Mouse (Mus musculus): ENCODE results near the gene Gm13289. TPM values are rescaled to one million over a fixed set of nuclear protein-coding genes. Genes with fewer than 3 reads are reported as not detected.
"Not testable (repeated sequence)": the region's sequence is repeated elsewhere in the genome, so short reads cannot be mapped to it uniquely, and the experiment has no call there.

Gene Gm13289
- polyA plus RNA-seq, 1 experiment: not detected

DNA sequence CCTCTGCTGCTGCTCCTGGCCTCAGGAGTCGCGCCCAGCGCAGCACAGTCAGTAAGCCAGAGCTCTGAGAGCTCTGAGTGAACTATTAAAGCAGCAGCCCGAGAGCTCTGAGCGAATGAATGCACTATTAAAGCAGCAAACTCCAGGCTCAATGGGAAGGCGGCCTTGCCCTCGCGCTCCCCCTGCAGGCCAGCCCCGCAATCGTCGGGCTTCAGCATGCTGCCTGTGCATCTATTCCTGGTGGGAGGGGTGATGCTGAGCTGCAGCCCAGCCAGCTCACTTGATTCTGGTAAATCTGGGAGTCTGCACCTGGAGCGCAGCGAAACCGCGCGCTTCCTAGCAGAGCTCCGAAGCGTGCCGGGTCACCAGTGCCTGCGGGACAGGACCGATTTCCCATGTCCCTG lies 19.1 kb upstream of the Gm13289 start:
- TF ChIP-seq POLR2A (IDR thresholded peaks at IDR 0.05; ENCODE audit: extremely low read depth, insufficient read depth, low read length): peak; percentile 16; the same call in 1 of the 2 replicates
- peak; percentile 67 for TF ChIP-seq CTCF (IDR thresholded peaks at IDR 0.05; ENCODE audit: extremely low read depth, insufficient read depth, low read length)
- peak overlapping the region; percentile 54; the same call in 1 of the 2 replicates for H3K4me3 ChIP-seq (ENCODE audit: insufficient read depth, low read length)
- not testable (repeated sequence) for H3K27ac ChIP-seq (ENCODE audit: insufficient read depth, low read length); H3K4me1 ChIP-seq (ENCODE audit: control insufficient read depth, insufficient read depth, low read length)

DNA sequence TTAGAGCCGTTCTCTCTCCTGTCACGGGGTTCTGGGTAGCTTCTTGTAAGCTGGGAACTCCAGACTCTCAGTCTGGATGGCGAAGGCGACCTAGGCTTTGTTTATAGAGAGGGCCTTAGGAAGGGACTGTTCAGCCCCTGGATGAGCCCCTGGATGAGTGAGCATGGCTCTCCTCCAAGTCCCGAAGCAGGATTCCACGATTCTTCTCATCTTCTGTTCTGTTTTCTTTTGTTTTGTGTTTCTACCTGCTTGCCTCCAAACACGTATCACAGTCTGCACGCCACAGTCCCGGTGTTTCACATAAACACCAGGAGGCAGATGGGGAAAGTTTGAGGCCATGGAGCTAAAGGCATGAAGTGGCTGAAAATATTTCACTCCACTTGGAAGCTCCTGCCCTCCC lies 18.0 kb upstream of the Gm13289 start:
- H3K27ac ChIP-seq (ENCODE audit: insufficient read depth, low read length); H3K4me3 ChIP-seq (ENCODE audit: insufficient read depth, low read length); H3K4me1 ChIP-seq (ENCODE audit: control insufficient read depth, insufficient read depth, low read length): not testable (repeated sequence)

DNA sequence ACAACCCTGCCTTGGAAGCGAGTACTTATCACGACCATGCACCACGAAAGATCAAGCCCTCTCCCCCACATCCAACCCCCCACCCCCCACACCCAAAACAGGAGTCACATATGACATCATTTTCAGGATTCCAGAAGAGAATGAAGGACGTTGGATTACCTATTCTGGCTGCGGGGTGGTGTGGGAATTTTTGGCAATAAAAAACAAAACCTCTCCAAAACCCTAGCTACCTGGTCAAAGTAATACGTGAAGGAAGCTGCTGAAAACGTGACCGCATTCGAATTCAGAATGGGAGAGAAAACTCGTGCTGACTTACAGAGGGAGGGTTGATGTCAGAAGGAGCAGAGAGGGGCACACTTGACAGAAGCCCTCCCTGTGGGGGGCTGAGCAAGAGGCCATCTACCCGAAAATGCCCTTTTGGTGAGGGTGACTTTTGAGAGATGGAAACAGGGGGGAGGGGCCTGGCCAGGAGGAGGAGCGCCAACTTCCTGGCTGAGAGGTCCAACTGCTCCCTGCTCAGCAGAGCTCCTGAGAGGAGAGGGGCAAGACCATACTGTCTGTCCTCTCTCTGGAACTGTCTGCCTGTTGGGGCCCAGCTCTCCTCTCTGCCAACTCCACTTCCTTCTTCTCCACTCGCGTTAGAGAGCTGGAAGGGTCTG lies 17.0 kb upstream of the Gm13289 start, which contains the start of gene Gm13283:
Gm13283 (plus strand) TSS at position 510 of the 659 bp plus-strand sequence.
- H3K4me1 ChIP-seq (ENCODE audit: control insufficient read depth, insufficient read depth, low read length); H3K4me3 ChIP-seq (ENCODE audit: insufficient read depth, low read length); H3K27ac ChIP-seq (ENCODE audit: insufficient read depth, low read length): not testable (repeated sequence)

DNA sequence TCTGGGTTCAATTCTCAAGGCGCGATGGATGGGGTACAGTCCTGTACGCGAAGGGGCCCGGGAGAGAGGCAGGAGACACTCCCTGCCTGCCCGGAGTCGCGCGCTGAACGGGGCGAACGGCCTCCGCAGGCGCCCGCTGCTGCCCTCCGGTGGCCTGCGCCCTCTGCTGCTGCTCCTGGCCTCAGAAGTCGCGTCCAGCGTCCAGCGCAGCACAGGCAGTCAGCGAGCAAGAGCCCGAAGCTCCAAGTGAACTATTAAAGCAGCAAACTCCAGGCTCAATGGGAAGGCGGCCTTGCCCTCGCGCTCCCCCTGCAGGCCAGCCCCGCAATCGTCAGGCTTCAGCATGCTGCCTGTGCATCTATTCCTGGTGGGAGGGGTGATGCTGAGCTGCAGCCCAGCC lies 16.3 kb upstream of the Gm13289 start:
- TF ChIP-seq POLR2A (IDR thresholded peaks at IDR 0.05; ENCODE audit: extremely low read depth, insufficient read depth, low read length): peak; percentile 18; the same call in 1 of the 2 replicates
- TF ChIP-seq CTCF (IDR thresholded peaks at IDR 0.05; ENCODE audit: extremely low read depth, insufficient read depth, low read length): peak; percentile 2; the same call in 1 of the 2 replicates
- H3K27ac ChIP-seq (ENCODE audit: insufficient read depth, low read length); H3K4me3 ChIP-seq (ENCODE audit: insufficient read depth, low read length); H3K4me1 ChIP-seq (ENCODE audit: control insufficient read depth, insufficient read depth, low read length): not testable (repeated sequence)

DNA sequence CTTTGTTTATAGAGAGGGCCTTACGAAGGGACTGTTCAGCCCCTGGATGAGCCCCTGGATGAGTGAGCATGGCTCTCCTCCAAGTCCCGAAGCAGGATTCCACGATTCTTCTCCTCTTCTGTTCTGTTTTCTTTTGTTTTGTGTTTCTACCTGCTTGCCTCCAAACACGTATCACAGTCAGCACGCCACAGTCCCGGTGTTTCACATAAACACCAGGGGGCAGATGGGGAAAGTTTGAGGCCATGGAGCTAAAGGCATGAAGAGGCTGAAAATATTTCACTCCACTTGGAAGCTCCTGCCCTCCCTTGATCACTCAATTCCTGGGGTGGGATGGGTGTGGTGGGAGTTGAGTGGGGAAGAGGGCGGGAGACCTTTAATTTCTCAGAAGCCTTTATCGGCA lies 14.9 kb upstream of the Gm13289 start:
- H3K4me3 ChIP-seq (ENCODE audit: insufficient read depth, low read length); H3K27ac ChIP-seq (ENCODE audit: insufficient read depth, low read length); H3K4me1 ChIP-seq (ENCODE audit: control insufficient read depth, insufficient read depth, low read length): not testable (repeated sequence)

DNA sequence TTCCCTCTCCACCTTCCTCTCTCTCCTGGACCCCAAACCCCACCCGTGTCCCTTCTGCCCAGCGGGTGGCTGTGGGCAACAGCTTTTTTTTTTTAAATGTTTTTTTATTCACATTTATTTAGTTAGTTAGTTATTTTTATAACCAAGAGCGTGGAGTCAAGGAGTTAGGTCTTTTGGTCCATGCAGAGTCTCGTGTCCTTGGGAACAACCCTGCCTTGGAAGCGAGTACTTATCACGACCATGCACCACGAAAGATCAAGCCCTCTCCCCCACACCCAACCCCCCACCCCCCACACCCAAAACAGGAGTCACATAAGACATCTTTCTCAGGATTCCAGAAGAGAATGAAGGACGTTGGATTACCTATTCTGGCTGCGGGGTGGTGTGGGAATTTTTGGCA lies 14.4 kb upstream of the Gm13289 start:
- H3K27ac ChIP-seq (ENCODE audit: insufficient read depth, low read length); H3K4me1 ChIP-seq (ENCODE audit: control insufficient read depth, insufficient read depth, low read length); H3K4me3 ChIP-seq (ENCODE audit: insufficient read depth, low read length): not testable (repeated sequence)

DNA sequence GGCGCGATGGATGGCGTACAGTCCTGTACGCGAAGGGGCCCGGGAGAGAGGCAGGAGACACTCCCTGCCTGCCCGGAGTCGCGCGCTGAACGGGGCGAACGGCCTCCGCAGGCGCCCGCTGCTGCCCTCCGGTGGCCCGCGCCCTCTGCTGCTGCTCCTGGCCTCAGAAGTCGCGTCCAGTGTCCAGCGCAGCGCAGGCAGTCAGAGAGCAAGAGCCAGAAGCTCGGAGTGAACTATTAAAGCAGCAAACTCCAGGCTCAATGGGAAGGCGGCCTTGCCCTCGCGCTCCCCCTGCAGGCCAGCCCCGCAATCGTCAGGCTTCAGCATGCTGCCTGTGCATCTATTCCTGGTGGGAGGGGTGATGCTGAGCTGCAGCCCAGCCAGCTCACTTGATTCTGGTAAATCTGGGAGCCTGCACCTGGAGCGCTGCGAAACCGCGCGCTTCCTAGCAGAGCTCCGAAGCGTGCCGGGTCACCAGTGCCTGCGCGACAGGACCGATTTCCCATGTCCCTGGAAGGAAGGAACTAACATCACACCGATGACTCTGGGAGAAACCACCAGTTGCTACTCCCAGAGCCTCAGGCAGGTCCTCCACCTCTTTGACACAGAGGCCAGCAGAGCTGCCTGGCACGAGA lies 13.2 kb upstream of the Gm13289 start:
- not testable (repeated sequence) for H3K4me3 ChIP-seq (ENCODE audit: insufficient read depth, low read length); H3K27ac ChIP-seq (ENCODE audit: insufficient read depth, low read length); H3K4me1 ChIP-seq (ENCODE audit: control insufficient read depth, insufficient read depth, low read length)

DNA sequence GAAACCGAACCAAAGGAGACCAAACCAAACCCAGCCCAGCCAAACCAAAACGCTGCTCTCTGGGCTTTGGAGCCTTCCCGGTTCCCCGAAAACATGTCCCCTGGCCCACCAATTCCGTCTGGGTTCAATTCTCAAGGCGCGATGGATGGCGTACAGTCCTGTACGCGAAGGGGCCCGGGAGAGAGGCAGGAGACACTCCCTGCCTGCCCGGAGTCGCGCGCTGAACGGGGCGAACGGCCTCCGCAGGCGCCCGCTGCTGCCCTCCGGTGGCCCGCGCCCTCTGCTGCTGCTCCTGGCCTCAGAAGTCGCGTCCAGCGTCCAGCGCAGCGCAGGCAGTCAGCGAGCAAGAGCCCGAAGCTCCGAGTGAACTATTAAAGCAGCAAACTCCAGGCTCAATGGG lies 3.2 kb upstream of the Gm13289 start, which contains the start of gene Gm13290:
Gm13290 (plus strand) TSS at position 301 of the 400 bp plus-strand sequence.
- not testable (repeated sequence) for H3K4me1 ChIP-seq (ENCODE audit: control insufficient read depth, insufficient read depth, low read length); H3K4me3 ChIP-seq (ENCODE audit: insufficient read depth, low read length); H3K27ac ChIP-seq (ENCODE audit: insufficient read depth, low read length)

DNA sequence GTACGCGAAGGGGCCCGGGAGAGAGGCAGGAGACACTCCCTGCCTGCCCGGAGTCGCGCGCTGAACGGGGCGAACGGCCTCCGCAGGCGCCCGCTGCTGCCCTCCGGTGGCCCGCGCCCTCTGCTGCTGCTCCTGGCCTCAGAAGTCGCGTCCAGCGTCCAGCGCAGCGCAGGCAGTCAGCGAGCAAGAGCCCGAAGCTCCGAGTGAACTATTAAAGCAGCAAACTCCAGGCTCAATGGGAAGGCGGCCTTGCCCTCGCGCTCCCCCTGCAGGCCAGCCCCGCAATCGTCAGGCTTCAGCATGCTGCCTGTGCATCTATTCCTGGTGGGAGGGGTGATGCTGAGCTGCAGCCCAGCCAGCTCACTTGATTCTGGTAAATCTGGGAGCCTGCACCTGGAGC lies 2.8 kb downstream of the Gm13289 start, which contains the start of gene Gm13272:
Gm13272 (plus strand) TSS at position 301 of the 400 bp plus-strand sequence.
- not testable (repeated sequence) for H3K4me1 ChIP-seq (ENCODE audit: control insufficient read depth, insufficient read depth, low read length); H3K27ac ChIP-seq (ENCODE audit: insufficient read depth, low read length); H3K4me3 ChIP-seq (ENCODE audit: insufficient read depth, low read length)

DNA sequence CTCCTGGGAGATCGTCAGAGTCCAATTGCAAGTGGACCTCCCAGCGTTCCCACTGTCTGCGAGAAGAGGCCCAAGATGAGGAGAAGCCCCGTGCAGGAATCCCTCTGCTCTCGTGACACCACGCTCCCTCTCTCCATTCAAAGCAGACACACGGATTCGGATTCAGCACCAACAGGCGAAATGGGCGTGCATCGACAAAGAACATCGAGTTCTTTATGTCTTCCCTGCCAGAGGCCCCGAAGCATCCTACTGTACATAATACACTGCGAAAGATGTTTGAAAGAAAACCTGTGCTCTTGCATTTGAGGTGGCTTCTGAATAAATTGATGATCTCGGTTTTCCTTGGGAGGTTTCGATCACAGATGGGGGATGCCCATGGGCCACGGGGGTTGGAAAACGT lies 3.6 kb downstream of the Gm13289 start:
- not testable (repeated sequence) for H3K4me3 ChIP-seq (ENCODE audit: insufficient read depth, low read length)

DNA sequence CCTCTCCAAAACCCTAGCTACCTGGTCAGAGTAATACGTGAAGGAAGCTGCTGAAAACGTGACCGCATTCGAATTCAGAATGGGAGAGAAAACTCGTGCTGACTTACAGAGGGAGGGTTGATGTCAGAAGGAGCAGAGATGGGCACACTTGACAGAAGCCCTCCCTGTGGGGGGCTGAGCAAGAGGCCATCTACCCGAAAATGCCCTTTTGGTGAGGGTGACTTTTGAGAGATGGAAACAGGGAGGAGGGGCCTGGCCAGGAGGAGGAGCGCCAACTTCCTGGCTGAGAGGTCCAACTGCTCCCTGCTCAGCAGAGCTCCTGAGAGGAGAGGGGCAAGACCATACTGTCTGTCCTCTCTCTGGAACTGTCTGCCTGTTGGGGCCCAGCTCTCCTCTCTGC lies 5.1 kb downstream of the Gm13289 start, which contains the start of gene Ifnz:
Ifnz (plus strand) TSS at position 301 of the 400 bp plus-strand sequence.
- not testable (repeated sequence) for H3K4me3 ChIP-seq (ENCODE audit: insufficient read depth, low read length); H3K4me1 ChIP-seq (ENCODE audit: control insufficient read depth, insufficient read depth, low read length); H3K27ac ChIP-seq (ENCODE audit: insufficient read depth, low read length)

More for the DNA sequence above, 3.6 kb downstream of the Gm13289 start:
- not testable (repeated sequence) for H3K27ac ChIP-seq (ENCODE audit: insufficient read depth, low read length); H3K4me1 ChIP-seq (ENCODE audit: control insufficient read depth, insufficient read depth, low read length)

DNA sequence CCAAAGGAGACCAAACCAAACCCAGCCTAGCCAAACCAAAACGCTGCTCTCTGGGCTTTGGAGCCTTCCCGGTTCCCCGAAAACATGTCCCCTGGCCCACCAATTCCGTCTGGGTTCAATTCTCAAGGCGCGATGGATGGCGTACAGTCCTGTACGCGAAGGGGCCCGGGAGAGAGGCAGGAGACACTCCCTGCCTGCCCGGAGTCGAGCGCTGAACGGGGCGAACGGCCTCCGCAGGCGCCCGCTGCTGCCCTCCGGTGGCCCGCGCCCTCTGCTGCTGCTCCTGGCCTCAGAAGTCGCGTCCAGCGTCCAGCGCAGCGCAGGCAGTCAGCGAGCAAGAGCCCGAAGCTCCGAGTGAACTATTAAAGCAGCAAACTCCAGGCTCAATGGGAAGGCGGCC lies 5.6 kb downstream of the Gm13289 start:
- not testable (repeated sequence) for H3K4me3 ChIP-seq (ENCODE audit: insufficient read depth, low read length); H3K4me1 ChIP-seq (ENCODE audit: control insufficient read depth, insufficient read depth, low read length); H3K27ac ChIP-seq (ENCODE audit: insufficient read depth, low read length)

DNA sequence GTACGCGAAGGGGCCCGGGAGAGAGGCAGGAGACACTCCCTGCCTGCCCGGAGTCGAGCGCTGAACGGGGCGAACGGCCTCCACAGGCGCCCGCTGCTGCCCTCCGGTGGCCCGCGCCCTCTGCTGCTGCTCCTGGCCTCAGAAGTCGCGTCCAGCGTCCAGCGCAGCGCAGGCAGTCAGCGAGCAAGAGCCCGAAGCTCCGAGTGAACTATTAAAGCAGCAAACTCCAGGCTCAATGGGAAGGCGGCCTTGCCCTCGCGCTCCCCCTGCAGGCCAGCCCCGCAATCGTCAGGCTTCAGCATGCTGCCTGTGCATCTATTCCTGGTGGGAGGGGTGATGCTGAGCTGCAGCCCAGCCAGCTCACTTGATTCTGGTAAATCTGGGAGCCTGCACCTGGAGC lies 8.7 kb downstream of the Gm13289 start, which contains the start of gene Gm13276:
Gm13276 (plus strand) TSS at position 301 of the 400 bp plus-strand sequence.
- H3K4me1 ChIP-seq (ENCODE audit: control insufficient read depth, insufficient read depth, low read length); H3K4me3 ChIP-seq (ENCODE audit: insufficient read depth, low read length); H3K27ac ChIP-seq (ENCODE audit: insufficient read depth, low read length): not testable (repeated sequence)

Data from cortical plate, adult 2 months (tissue).